Mouse (Mus musculus) naive thymus-derived CD4-positive, alpha-beta T cell, adult 2 months (primary cell): ENCODE data around the gene Cln6.

ENCODE experiments used
- DNase-seq: peaks from one replicate; pipeline ENCODE4 v3.0.0-alpha.2; 2011; ENCODE audit warnings: low read depth

Gene Cln6

GRCm38 (mm10) chr9:62894486-62894885, 55.9 kb downstream of the Cln6 start:
- DNase-seq: no peak
